Mouse (Mus musculus) CD4-positive naive resting alpha-beta T cell, adult 76 days (primary cell): ENCODE data around the gene BC030499. TPM values are rescaled to one million over a fixed set of nuclear protein-coding genes. Genes with fewer than 3 reads are reported as not detected.

ENCODE experiments used
- total RNA-seq: library from RNA; stranded (reverse); gene quantifications from one replicate; pipeline ENCODE4 v1.2.4, GENCODE M21; 2023

BC030499 gene
- total RNA-seq: 0.35 TPM

GRCm38 (mm10) chr11:78290654-78291053 is at the start of gene BC030499:
Gene BC030499, plus strand, starts transcription at chr11:78290841.

GRCm38 (mm10) chr11:78245627-78246317 is 44.9 kb upstream of the BC030499 start, which contains the start of the genes Sdf2 and Supt6:
Gene Sdf2, plus strand, starts transcription at chr11:78245746.
Gene Supt6, minus strand, starts transcription at chr11:78245987.

GRCm38 (mm10) chr11:78261380-78262352 is 29.0 kb upstream of the BC030499 start, which contains the start of gene 2610507B11Rik:
Gene 2610507B11Rik, plus strand, starts transcription at chr11:78261752.

GRCm38 (mm10) chr11:78301357-78302084 is 10.9 kb downstream of the BC030499 start, which contains the start of gene Spag5:
Gene Spag5, plus strand, starts transcription at chr11:78301529.

GRCm38 (mm10) chr11:78322860-78323259 is 32.2 kb downstream of the BC030499 start, which contains the start of gene Aldoc:
Gene Aldoc, plus strand, starts transcription at chr11:78322968.

GRCm38 (mm10) chr11:78327634-78328511 is 37.2 kb downstream of the BC030499 start, which contains the start of gene Pigs:
Gene Pigs, plus strand, starts transcription at chr11:78328415.

GRCm38 (mm10) chr11:78343381-78344327 is 53.0 kb downstream of the BC030499 start, which contains the start of gene Unc119:
Gene Unc119, plus strand, starts transcription at chr11:78343482.

Other genes with a start within 250 kb of the BC030499 start
- gene Eral1, start 210.5 kb upstream of the BC030499 start, total RNA-seq: 27.5 TPM
- 20.5 TPM for gene Fam222b, start 196.2 kb upstream of the BC030499 start, total RNA-seq
- gene Traf4, start 125.3 kb upstream of the BC030499 start, total RNA-seq: 41.8 TPM
- gene Nek8, start 114.2 kb upstream of the BC030499 start, total RNA-seq: 8.4 TPM
- 6.9 TPM for gene Tlcd1, start 114.1 kb upstream of the BC030499 start, total RNA-seq
- 3,334 TPM for gene Rpl23a, start 107.3 kb upstream of the BC030499 start, total RNA-seq
- 3.3 TPM for gene Rab34, start 102.4 kb upstream of the BC030499 start, total RNA-seq
- gene Proca1, start 97.4 kb upstream of the BC030499 start, total RNA-seq: not detected
- gene Sdf2, start 45.1 kb upstream of the BC030499 start, total RNA-seq: 40.3 TPM
- gene Supt6, start 44.9 kb upstream of the BC030499 start, total RNA-seq: 91.0 TPM
- 98.7 TPM for gene 2610507B11Rik, start 29.1 kb upstream of the BC030499 start, total RNA-seq
- 3.8 TPM for gene Spag5, start 10.7 kb downstream of the BC030499 start, total RNA-seq
- 12.0 TPM for gene Aldoc, start 32.1 kb downstream of the BC030499 start, total RNA-seq
- 38.7 TPM for gene Pigs, start 37.6 kb downstream of the BC030499 start, total RNA-seq
- gene Unc119, start 52.6 kb downstream of the BC030499 start, total RNA-seq: 13.8 TPM
- not detected for gene Foxn1, start 95.7 kb downstream of the BC030499 start, total RNA-seq
- not detected for gene Slc13a2, start 131.4 kb downstream of the BC030499 start, total RNA-seq
- 1.6 TPM for gene Slc46a1, start 174.9 kb downstream of the BC030499 start, total RNA-seq
- 1.6 TPM for gene Sarm1, start 206.9 kb downstream of the BC030499 start, total RNA-seq
- gene Vtn, start 208.2 kb downstream of the BC030499 start, total RNA-seq: not detected
- gene Sebox, start 212.6 kb downstream of the BC030499 start, total RNA-seq: not detected
- gene Tmem199, start 221.3 kb downstream of the BC030499 start, total RNA-seq: 16.6 TPM
- 31.5 TPM for gene Poldip2, start 221.4 kb downstream of the BC030499 start, total RNA-seq
- 14.0 TPM for gene Tnfaip1, start 245.5 kb downstream of the BC030499 start, total RNA-seq
- 34.2 TPM for gene Ift20, start 245.5 kb downstream of the BC030499 start, total RNA-seq